Mouse (Mus musculus): ENCODE results near the gene Psd.
A peak's percentile ranks its signal among the peaks of the same experiment; 100 is the strongest.

The Psd gene

GRCm38 (mm10) chr19:46306751-46307289, 20.1 kb downstream of the Psd start:
- peak; percentile 5 to 17 for DNase-seq (ENCODE audit: low spot score in 2 of 2)

- peak in 1 of 2 experiments; percentile 21 for DNase-seq (ENCODE audit: low spot score in 2 of 2)
These were observed 20.7 kb downstream of the Psd start for GRCm38 (mm10) chr19:46306268-46306610.

GRCm38 (mm10) chr19:46305432-46306267, 21.3 kb downstream of the Psd start:
- DNase-seq (ENCODE audit: low spot score in 2 of 2) = peak; percentile 88 to 93

- DNase-seq (ENCODE audit: low spot score in 2 of 2) = no peak
These were observed 22.0 kb downstream of the Psd start for GRCm38 (mm10) chr19:46304908-46305333.

- DNase-seq (ENCODE audit: low spot score in 2 of 2) = peak; percentile 90 to 92
These were observed 22.6 kb downstream of the Psd start, which contains the start of gene Nfkb2 for GRCm38 (mm10) chr19:46304216-46304841. Gene Nfkb2 (plus strand): TSS chr19:46304320.

- peak; percentile 4 to 16 for DNase-seq (ENCODE audit: low spot score in 2 of 2)
These were observed 23.4 kb downstream of the Psd start for GRCm38 (mm10) chr19:46303251-46304215.

GRCm38 (mm10) chr19:46302551-46302950, 24.4 kb downstream of the Psd start:
- no peak for DNase-seq (ENCODE audit: low spot score in 2 of 2)

GRCm38 (mm10) chr19:46300294-46301045, 26.5 kb downstream of the Psd start:
- peak in 1 of 2 experiments; percentile 9 for DNase-seq (ENCODE audit: low spot score in 2 of 2)

- no peak for DNase-seq (ENCODE audit: low spot score in 2 of 2)
These were observed 30.0 kb downstream of the Psd start for GRCm38 (mm10) chr19:46296938-46297337.

GRCm38 (mm10) chr19:46290535-46291105, 36.3 kb downstream of the Psd start:
- DNase-seq (ENCODE audit: low spot score in 2 of 2) = no peak

- no peak for DNase-seq (ENCODE audit: low spot score in 2 of 2)
These were observed 39.4 kb downstream of the Psd start for GRCm38 (mm10) chr19:46287566-46287965.

- DNase-seq (ENCODE audit: low spot score in 2 of 2) = no peak
These were observed 40.0 kb downstream of the Psd start for GRCm38 (mm10) chr19:46286926-46287325.

GRCm38 (mm10) chr19:46286047-46286446, 40.9 kb downstream of the Psd start:
- DNase-seq (ENCODE audit: low spot score in 2 of 2) = no peak

- DNase-seq (ENCODE audit: low spot score in 2 of 2) = no peak
These were observed 41.3 kb downstream of the Psd start for GRCm38 (mm10) chr19:46285631-46286030.

- no peak for DNase-seq (ENCODE audit: low spot score in 2 of 2)
These were observed 42.3 kb downstream of the Psd start for GRCm38 (mm10) chr19:46284686-46285085.

GRCm38 (mm10) chr19:46282081-46282849, 44.7 kb downstream of the Psd start:
- no peak for DNase-seq (ENCODE audit: low spot score in 2 of 2)

- DNase-seq (ENCODE audit: low spot score in 2 of 2) = peak in 1 of 2 experiments; percentile 42
These were observed 51.6 kb downstream of the Psd start for GRCm38 (mm10) chr19:46275307-46275706.

- peak in 1 of 2 experiments; percentile 31 for DNase-seq (ENCODE audit: low spot score in 2 of 2)
These were observed 62.2 kb downstream of the Psd start for GRCm38 (mm10) chr19:46264762-46265161.

Data from spleen, postnatal 10 days (tissue).